Mouse (Mus musculus) right cerebral cortex, adult 2 months (tissue): ENCODE measurements around the gene Pgm1.

Experiments
- DNase-seq, 2 experiments: peaks; one replicate each; pipeline ENCODE4 v3.0.0; 2021 to 2022; ENCODE audit warnings: low spot score in 2 of 2

Gene Pgm1

DNA sequence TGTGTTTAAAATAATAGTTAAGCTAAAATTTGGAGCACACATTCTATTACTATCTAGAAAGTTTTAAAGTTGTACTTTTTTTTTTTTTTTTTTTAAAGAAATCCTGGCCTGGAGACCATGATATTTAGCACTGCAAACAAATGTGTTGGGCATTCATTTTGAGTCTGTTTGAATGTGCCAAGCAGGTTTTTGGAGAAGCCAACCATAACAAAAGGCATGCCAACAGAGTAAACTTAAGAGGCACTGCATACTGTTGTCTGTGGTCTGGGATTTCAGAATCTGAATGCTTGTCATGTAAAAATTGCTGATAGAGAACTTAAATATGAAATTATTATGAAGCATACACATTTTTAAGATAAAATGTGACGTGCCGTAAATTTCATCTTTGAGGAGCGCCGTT, 28.0 kb downstream of the Pgm1 start:
- no peak for DNase-seq

DNA sequence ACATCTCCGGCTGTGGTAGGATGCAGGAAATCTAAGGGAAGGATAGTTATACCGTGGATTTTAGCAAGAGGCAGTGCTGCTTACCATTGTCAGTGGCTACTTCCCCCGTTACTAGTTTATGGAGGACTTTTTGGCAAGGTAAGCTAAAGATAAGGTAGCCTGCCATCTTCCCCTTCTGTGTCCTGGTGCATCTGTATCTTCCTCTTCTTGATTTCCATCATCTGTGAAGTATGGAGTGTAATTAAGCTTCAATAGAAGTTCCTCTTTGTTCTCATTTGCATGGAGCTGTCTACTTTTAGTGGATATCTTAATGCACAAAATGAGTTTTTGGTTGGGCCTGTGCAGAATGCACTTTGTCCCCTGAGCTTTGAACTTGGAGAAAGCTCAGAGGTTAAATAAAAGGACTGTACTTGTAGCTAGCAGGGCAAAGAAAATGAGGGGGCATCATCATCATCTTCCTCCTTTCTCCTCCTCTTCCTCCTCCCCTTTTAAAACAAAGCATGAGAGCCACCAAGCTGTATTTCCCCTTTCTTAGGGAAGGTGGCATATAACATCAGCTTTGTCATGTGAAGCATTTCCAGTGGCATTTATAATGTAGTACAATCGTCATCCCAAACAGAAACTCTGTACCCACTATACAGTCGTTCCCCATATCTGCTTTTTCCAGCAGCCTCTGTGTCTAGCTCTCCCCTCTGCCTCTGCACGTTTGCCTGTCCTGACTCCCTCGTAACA, 29.0 kb downstream of the Pgm1 start:
- DNase-seq, result no peak

DNA sequence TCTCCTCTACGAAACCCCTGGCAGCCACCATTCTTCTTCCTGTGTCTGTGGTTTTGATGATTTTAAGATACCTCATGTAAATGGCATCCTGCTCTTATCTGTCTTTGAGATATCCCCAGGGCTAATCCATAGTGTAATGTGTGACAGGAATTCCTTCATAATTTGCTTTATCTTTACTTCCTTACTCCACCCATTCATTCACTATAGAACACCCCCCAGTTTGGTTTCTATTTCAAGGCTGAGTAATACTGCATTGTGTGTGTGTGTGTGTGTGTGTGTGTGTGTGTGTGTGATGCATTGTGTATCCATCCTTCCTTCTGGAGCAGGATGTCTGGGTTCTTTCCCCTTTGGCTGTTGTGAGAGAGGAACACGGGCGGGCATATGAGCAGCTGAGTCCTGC, 30.1 kb downstream of the Pgm1 start:
- no peak for DNase-seq

GRCm38 (mm10) chr4:99966555-99966954, 37.3 kb downstream of the Pgm1 start:
- DNase-seq, result no peak

- DNase-seq, result no peak
Observed at GRCm38 (mm10) chr4:99969328-99969727, 40.1 kb downstream of the Pgm1 start.

GRCm38 (mm10) chr4:99970097-99970496, 40.9 kb downstream of the Pgm1 start:
- peak in 1 of 2 experiments; percentile 28 for DNase-seq

DNA sequence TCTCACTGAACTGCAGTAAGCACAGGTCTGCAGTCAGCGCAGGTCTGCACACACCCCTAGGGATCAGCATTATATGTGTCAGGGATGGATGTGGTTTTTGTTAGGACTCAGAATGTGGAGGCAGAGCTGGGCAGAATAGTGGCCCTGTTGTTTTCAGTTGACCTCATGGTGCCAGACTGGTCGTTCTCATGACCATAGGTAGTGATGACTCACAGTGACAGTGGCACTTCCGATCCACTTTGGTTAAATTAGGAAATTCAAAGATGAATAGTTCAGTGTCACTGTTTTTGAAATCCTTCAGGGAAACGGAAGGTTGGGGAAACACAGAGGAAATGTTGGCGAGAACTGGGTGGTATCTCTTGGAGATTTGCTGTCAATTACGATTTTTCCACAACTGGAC, 43.7 kb downstream of the Pgm1 start:
- no peak for DNase-seq

GRCm38 (mm10) chr4:99973931-99974330, 44.7 kb downstream of the Pgm1 start:
- no peak for DNase-seq

GRCm38 (mm10) chr4:99974375-99974774, 45.2 kb downstream of the Pgm1 start:
- DNase-seq, result no peak

DNA sequence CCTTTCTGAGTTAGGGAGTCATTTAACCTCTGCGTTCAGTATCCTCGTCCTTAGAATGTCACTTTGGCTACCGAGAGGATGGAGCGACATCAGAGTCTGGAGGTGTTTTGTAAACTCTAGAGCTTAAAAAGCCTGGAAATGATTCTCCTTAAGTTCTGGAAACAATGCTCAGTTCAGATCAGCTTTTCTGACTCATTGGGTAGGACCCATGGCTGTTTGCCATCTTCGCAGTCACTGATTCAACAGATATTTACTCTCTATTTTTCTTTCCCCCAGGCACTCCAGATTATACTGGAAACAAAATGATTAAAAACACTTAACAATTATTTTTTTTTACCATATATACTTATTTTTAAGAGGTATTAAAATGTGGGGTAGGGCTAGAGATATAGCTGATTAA, 50.1 kb downstream of the Pgm1 start:
- DNase-seq, result no peak

GRCm38 (mm10) chr4:99981216-99981615, 52.0 kb downstream of the Pgm1 start:
- DNase-seq, result no peak

- no peak for DNase-seq
Observed at GRCm38 (mm10) chr4:99983652-99984368, 54.6 kb downstream of the Pgm1 start.

DNA sequence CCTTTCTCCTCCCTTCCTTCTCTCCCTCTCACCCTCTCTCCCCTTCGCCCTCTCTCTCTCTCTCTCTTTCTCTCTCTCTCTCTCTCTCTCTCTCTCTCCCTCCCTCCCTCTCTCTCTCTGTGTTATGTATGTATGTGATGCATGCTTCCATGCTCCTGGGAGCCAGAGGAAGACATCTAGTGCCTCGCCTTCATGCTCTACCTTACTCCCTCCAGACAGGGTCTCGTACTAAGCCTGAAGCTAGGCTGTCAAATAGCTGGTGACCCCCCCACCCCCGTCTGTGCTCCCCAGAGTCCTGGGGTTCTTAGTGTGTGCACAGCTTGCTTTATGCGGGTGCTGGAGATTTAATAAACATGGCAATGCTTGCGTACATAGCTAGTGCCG, 55.1 kb downstream of the Pgm1 start:
- DNase-seq, result no peak

GRCm38 (mm10) chr4:99985086-99985485, 55.9 kb downstream of the Pgm1 start:
- DNase-seq, result no peak

DNA sequence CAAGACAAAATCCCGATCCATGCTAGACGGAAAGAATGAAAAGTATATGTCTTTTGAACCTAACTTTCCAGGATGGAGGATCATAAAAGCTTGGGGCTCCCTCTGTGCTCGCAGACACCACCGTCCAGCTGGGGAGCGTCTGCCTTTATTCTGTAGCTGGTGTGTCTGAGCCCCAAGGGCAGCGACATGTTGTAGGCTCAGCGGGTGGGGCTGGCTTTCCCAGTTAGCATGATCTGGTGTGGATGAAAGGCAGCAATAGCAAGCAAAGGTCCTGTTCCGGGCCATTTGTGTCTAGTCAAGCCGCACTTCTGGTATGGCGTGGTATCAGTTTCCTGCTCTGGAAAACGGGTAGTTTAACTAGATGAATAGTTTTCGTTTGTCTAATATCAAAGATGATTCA, 56.4 kb downstream of the Pgm1 start:
- no peak for DNase-seq

DNA sequence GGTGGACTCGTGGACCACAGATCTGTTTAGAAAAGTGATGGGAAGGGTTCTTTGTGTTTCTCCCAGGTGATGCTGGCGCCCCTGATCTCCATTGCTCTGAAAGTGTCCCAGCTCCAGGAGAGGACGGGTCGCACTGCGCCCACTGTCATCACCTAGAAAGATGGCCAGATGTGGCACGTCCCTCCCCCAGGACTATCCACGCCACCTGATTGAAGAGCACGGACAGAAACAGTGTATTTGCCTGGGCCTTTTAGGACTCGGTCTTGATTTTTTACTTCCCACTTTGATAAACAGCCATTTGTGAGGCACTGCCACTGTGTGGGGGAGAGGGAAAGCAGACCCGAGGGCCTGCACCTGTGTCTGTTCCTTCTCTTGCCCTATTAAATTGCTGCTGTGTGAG, 57.4 kb downstream of the Pgm1 start:
- DNase-seq, result no peak

GRCm38 (mm10) chr4:99988771-99989170, 59.6 kb downstream of the Pgm1 start:
- DNase-seq, result no peak

DNA sequence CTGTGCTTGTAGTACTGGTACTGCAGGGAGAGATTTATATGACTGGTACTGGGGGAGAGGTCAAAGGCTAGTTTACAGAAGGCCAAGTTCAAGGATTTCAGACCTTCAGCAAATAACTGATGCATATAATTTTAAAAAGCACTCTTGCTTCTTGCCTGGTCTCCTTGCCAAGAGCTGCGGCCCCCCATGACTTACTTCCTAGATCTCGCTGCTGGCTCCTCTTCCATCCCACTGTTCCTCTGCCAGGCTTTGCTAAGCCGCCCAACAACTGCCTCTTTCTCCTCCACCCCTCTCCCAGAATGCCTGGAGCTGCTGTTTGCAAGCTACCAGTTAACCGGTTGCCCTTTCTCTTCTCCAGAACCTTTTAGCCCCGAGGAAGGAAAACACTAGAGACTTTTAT, 71.8 kb downstream of the Pgm1 start:
- DNase-seq, result no peak

- no peak for DNase-seq
Observed at GRCm38 (mm10) chr4:100001806-100002205, 72.6 kb downstream of the Pgm1 start.

DNA sequence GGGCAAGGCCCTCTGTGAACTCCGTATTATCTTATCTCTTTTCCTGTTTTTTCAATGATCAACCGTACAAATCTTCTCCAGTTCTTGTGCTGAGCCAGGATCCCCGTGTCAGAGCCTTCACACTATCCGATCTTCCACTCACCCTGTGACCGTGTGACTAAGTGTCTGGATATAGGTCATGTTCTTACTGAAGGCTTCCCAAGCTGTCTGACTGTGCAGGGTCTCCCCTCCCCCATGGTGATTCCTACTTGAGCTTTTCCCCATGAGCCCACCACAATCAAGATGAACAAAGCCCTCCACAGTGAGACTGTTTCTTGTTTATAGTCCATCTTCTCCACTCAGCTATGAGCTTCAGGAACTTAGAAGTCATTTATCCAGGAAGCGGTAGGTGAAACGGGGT, 78.5 kb downstream of the Pgm1 start:
- no peak for DNase-seq

GRCm38 (mm10) chr4:100008371-100009090, 79.3 kb downstream of the Pgm1 start:
- peak; percentile 66 to 70 for DNase-seq

DNA sequence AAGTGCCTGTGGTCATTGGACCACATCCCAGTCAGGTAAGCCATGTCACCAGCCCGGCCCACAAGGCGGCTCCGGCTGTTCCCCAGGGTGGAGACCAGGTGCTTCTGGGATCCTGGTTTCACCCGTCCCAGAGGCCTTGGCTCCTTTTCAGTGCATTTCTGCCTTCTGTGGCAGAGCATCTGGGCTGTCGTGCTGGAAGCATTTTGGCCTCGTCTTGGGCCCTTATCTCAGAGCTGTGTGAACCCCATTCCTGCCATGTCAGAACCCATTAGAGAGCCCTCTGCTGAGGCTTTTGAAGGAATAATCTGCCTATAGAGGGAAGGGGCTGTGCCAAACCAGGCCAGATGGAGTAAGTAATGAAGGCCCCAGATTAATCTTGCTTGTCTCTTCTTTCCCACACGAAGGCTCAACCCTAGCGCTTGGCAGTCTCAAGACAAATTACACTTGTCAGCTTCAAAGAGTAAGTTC, 80.0 kb downstream of the Pgm1 start:
- no peak for DNase-seq

DNA sequence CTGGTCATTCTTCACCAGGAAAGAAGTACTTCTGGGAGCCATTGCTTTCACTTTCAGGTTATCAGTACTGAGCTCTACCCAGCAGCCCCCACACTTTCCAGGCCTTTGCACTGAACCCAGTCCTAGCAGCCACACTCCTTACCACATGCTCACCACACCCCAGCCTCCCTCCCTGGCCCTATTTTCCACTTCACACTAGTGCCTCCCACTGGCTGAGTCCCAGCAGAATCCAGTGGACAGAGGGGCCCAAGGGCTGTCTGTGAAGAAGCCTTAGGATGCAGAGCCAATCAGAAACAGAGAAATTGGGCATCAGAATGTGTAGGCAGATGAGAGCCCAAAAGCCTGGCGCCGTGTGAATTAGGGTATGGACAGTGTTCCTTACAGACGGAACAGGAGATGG, 81.7 kb downstream of the Pgm1 start:
- no peak for DNase-seq
